Mouse (Mus musculus) mesoderm, embryonic 11.5 days (tissue): ENCODE measurements at regions not wholly inside any gene's neighbourhood (a gene's known extent, or its start where the extent isn't known, plus 50 kb on each side); places are given as distances from the start of the nearest gene placed in this dataset.
"Not testable (repeated sequence)": the region's sequence is repeated elsewhere in the genome, so short reads cannot be mapped to it uniquely, and the experiment has no call there.

ENCODE experiments used
- DNase-seq: peaks from one replicate; pipeline ENCODE4 v3.0.0-alpha.2; 2012; ENCODE audit warnings: low read depth, low spot score

GRCm38 (mm10) chr4:3049972-3050846, 116.9 kb upstream of the Vmn1r2 start:
- DNase-seq: no peak

DNA sequence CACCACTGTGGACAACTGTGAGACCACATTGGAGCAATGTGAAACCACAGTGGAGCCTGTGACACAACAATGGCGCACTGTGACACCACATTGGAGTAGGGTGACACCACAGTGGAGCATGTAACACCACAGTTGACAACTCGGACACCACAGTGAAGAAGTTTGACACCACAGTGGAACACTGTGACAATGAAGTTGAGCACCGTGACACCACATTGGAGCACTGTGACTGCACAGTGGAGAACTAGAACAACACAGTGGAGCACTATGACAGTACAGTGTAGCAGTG, 116.3 kb upstream of the Vmn1r2 start:
- DNase-seq: no peak

GRCm38 (mm10) chr4:3051212-3051611, 115.9 kb upstream of the Vmn1r2 start:
- DNase-seq: no peak

DNA sequence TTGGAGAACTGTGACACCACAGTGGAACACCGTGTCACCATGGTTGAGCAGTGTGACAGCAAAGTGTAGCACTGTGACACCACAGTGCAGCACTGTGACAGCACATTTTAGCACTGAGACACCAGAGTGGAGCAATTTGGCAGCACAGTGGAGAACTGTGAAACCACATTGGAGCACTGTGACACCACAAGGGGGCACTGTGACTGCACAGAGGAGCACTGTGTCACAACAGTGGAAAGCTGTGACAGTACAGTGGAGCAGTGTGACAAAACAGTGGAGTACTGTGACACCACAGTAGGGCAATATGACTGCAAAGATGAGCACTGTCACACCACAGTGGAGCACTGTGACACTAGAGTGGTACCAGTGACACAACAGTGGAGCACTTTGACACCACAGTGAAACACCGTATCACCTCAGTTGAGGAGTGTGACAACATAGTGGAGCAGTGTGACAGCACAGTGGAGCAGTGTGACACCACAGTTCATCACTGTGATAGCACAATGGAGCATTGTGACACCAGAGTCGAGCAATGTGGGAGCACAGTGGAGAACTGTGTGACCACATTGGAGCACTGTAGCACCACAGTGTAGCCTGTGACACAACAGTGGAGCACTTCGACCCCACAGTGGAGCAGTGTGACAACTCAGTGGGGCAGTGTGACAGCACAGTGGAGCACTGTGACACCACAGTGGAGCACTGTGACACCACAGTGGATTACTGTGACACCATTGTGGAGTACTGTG, 114.6 kb upstream of the Vmn1r2 start:
- no peak for DNase-seq

- DNase-seq: no peak
These were observed 114.1 kb upstream of the Vmn1r2 start for GRCm38 (mm10) chr4:3053060-3053406.

DNA sequence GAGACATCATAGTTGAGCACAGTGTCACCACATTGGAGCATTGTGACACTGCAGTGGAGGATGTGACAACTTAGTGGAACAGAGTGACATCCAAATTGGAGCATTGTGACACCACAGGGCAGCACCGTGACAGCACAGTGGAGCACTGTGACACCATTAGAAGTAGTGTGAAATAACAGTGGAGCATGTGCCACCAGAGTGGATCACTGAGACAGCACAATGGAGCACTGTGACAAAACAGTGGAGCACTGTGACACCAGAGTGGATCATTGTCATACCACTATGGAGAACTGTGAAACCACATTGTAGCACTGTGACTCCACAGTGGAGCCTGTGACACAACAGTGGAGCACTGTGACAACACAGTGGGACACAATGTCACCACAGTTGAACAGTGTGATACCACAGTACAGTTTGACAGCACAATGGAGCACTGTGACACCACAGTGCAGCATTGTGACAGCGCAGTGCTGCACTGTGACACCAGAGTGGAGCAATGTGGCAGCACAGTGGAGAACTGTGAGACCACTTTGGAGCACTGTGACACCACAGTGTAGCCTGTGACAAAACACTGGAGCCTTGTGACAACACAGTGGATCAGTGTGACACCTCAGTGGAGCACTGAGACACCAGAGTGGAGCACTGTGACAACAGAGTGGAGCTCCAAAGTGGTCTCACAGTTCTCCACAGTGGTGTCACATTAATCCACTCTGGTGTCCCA, 113.5 kb upstream of the Vmn1r2 start:
- DNase-seq: no peak

- no peak for DNase-seq
These were observed 112.2 kb upstream of the Vmn1r2 start for GRCm38 (mm10) chr4:3054886-3055285.

DNA sequence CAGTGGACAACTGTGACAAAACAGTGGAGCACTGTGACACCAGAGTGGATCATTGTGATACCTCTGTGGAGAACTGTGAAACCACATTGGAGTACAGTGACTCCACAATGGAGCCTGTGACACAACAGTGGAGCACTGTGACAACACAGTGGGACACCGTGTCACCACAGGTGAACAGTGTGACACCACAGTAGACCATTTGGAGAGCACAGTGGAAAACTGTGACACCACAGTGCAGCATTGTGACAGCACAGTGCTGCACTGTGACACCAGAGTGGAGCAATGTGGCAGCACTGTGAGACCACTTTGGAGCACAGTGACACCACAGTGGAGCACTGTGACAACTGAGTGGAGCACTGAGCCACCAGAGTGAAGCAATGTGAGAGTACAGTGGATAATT, 111.7 kb upstream of the Vmn1r2 start:
- no peak for DNase-seq

- DNase-seq: no peak
These were observed 107.5 kb upstream of the Vmn1r2 start for GRCm38 (mm10) chr4:3059511-3060054.

DNA sequence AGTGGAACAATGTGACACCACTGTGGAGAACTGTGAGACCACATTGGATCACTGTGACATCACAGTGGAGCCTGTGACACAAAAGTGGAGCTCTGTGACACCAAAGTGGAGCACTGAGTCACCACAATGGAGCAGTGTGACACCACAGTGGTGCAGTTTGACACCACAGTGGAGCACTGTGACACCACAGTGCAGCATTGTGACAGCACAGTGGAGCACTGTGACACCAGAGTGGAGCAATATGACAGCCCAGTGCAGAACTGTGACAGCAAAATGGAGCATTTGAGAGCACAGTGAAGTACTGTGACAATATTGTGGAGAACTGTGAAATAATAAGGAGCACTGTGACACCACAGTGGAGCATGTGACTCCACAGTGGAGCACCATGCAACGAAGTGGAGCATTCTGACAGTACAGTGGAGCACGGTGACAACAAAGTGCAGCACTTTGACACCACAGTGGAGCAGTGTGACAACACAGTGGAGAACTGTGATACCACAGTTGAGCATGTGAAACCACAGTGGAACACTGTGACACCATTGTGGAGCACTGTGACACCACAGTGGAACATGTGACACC, 105.0 kb upstream of the Vmn1r2 start:
- no peak for DNase-seq

DNA sequence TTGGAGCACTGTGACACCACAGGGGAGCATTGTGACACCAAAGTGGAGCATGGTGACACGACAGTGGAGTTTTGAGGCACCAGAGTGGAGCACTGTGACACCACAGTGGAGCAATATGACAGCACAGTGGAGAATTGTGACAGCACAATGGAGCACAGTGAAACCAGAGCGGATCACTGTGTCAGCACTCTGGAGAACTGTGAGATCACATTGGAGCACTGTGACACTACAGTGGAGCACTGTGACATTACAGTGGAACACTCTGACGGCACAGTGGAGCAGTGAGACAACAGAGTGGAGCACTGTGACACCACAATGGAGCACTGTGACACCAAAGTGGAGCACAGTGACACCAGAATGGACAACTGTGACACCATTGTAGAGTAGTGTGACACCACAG, 103.2 kb upstream of the Vmn1r2 start:
- no peak for DNase-seq

GRCm38 (mm10) chr4:3064571-3064970, 102.5 kb upstream of the Vmn1r2 start:
- DNase-seq: no peak

DNA sequence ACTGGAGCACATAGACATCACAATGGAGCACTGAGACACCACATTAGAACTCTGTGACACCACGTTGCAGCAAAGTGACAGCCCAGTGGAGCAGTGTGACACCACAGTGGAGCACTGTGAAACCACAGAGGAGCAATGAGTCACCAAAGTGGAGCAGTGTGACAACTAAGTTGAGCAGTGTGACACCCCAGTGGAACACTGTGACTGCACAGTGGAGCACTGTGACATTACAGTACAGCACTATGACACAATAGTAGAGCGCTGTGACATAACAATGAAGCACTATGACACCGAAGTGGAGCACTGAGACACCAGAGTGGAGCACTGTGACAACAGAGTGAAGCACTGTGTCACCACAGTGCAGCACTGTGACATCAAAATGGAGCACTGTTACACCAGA, 101.8 kb upstream of the Vmn1r2 start:
- not testable (repeated sequence) for DNase-seq

- DNase-seq: no peak
These were observed 100.9 kb upstream of the Vmn1r2 start for GRCm38 (mm10) chr4:3066051-3066736.

DNA sequence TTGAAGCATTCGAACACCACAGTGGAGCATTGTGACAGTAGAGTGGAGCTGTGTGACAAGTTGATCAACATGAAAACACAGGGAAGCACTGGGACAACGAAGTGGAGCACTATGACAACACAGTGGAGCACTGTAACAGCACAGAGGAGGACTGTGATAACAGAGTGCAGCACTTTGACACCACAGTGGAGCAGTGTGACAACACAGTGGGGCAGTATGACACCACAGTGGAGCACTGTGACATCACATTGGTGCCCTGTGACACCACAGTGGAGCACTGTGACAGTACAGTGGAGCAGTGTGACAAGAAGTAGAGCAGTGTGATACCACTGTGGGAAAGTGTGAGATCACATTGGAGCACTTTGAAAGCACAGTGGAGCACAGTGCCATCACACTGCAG, 99.9 kb upstream of the Vmn1r2 start:
- DNase-seq: no peak

DNA sequence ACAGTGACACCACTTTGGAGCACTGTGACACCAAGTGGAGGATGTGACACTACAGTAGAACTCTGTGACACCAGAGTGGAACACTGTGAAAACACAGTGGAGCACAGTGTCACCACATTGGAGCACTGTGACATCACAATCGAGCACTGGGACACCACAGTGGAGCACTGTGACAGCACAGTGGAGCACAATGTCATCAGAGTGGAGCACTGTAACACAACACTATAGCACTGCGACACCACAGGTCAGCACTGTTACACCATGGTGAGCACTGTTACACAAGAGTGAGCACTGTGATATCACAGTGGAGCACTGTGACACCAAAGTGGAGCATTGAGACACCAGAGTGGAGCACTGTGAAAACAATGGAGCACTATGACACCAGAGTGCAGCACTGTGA, 99.5 kb upstream of the Vmn1r2 start:
- no peak for DNase-seq

DNA sequence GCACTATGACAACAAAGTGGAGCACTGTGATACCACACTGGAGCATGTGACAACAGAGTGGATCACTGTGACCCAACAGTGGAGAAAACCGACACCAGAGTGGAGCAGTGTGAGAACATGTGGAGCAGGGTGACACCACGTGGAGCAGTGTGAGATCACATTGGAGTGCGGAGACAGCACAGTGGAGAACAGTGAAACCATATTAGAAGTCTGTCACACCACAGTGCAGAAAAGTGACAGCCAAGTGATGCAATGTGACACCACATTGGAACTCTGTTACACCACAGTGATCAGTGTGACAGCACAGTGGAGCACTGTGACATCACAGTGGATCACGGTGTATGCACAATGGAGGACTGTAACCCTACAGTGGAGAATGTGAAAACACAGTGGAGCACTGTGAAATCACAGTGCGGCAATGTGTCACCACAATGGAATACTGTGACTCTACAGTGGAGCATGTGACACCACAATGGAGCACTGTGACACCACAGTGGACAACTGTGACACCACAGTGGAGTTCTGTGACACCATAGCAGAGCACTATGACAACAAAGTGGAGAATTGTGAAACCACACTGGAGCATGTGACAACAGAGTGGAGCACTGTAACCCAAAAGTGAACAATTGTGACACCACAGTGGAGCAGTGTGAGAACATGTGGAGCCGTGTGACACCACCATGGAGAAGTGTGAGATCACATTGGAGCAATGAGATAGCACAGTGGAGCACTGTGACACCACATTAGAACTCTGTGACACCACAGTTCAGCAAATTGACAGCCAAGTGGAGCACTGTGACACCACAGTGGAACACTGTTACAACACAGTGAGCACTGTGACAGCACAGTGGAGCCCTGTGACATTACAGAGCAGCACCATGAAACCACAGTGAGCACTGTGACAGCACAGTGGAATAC, 98.6 kb upstream of the Vmn1r2 start:
- DNase-seq: no peak

- DNase-seq: no peak
These were observed 97.8 kb upstream of the Vmn1r2 start for GRCm38 (mm10) chr4:3069341-3069740.

DNA sequence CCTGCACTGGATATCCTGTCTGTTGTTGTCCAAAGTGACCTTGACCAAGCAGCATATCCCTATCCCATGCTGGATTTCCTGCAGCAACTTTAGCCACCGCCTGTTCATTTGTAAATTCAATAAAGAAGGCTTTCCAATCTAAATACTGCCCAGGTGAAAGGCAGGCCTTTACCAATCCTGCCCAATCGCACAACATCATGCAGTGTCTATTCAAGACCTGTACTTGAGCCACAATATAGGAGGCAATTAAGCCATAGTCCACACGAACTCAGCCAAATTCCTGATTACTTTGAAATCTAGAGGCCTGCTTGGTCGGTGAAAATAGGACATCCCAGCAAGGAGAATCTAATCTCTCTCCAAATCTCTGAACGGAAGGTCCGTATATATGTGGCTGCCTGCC, 95.8 kb upstream of the Vmn1r2 start:
- DNase-seq: not testable (repeated sequence)

- DNase-seq: no peak
These were observed 87.2 kb upstream of the Vmn1r2 start for GRCm38 (mm10) chr4:3079901-3080300.
